Mouse (Mus musculus) right cerebral cortex, adult 2 months (tissue): Measurements from ENCODE around the gene Fdx1.

ENCODE experiments used
- DNase-seq, 2 experiments: peaks; one replicate each; pipeline ENCODE4 v3.0.0; 2021 to 2022; ENCODE audit warnings: low spot score in 2 of 2

Gene Fdx1

DNA sequence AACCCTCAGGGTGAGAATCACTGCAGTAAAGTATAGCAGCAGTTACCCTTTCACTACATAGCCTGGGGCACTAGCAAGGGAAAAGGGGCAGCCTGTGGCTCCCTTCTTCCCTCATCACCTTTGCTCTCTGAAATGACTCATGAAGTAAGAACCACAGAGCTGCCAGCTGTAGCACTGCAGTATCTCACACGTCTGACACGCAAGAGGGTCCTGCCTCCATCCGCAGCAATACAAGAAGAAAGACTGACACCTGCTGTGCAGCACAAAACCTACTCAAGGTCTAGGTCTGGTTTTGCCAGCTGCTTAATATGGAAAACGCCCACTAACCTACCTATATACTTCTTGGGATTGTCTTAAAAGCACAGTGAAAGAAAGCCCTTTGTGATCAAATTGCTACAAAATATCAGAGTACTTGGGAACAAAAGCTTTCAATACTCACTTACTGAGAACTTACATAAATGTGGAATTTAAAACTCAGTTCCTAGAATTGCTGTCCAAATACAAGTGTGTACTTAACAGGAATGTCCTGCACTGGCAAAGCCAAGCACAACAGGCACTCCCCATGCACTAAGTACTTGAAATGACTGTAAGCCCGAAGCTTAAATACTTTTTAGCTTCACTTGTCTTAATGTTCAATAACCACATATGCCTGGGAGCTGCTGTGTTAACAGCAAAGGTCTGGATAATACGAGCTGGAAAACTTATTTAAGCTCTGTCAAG lies 2.0 kb downstream of the Fdx1 start:
- DNase-seq: no peak

DNA sequence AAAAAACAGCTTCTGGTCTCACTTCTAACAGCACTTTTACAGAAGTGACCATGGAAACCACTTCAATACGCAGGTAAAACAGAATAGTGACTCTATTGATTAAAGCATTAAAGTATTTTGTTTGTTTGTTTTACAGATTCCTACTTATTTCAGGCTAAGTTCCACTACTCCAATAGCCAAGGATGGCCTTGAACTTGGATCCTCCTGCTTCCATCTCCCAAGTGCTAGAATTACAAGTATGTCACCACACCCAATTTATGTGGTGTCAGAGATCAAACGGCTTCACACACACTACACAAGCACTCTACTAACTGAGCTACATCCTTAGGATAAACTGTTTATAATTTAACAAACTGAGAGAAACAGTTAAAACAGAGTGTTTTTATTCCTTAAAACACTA lies 3.0 kb downstream of the Fdx1 start:
- DNase-seq: no peak

DNA sequence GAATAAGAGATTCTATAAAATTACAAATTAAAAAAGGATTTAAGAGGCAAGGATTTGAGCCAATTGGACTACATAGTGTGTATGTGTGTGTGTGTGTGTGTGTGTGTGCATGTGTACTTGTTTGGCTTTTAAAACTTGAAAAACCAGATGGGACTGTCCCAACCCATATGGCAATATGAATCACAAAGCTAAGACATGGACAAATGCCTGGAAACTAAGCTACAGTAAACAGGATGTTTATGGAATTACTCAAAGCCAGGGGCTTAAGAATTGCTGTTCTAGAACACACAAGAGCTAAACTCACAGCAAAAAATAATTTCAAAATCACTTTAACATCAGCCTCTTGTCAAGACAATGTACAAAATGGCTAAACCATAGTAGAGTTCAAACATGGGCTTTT lies 4.4 kb downstream of the Fdx1 start:
- DNase-seq: no peak

DNA sequence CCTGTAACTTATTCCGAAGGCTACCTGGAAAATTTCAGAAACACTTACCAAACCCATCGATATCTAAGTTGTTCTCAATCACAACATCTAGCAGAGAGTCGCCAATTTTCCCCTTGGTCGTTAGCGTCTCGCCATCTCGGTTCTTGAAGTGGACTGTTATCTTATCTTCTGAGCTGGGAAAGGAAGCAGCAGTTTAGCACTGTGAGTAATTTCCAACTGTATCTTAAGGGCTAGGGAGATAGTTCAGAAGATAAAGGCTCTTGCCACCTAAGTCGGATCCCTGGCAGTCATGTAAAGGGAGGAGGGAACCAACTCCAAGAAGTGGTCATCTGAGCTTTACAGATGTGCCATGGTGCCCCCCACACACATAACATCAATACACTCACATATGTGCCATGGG lies 6.3 kb downstream of the Fdx1 start:
- DNase-seq: no peak

DNA sequence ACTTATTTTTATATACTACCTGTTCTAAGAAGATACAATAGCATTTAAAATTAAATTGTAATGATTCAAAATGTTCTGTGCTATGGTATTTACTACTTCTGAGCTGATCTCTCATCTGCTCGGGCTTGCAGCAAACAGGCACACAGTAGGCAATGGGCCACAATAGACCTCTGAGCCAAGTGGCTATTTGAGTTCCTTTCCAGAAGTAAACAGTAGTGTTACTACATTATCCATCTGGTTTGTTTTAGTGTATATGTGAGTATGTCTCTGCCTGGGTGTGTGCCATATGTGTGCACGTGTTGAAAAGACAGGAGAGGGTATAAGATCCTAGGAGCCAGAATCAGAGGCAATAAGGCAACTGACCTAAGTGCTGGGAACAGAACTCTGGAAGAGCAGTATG lies 6.9 kb downstream of the Fdx1 start:
- DNase-seq: no peak

DNA sequence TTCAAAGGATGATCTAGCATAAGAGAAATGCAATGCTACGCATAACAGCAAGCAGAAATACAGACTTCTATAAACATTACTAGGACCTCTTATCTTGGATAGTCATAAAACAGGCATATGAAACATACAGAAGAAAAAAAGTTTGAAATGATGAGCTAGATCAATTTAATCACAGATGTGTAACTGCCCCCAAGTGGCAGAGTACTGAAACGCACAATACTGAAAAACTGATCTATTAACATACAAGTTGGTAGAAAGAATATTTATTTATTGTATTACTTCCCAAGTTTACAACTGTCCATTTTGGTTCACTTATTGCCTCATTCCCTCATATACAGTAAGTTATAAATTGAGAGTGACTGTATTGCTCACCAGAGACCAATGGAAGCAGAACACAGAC lies 12.0 kb downstream of the Fdx1 start:
- peak; percentile 54 to 63 for DNase-seq

DNA sequence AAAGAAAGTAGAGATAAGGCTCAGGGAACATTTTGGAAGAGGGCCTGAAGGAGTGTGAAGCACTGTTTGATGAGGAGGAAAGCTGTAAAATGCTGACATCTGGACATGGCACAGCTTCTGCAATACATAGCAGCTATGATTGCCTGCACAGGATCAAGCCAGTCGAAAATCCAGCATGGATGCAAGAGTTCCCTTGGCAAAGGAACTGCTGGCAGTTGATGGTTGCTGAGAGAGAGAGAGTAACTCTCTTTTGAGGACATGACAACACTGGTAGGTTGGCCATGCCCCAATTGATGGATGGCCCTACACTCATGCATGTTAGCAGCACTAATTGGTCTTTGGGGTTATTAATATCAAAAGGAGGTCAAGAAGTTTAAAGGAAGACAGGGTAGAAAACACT lies 12.7 kb downstream of the Fdx1 start:
- no peak for DNase-seq

DNA sequence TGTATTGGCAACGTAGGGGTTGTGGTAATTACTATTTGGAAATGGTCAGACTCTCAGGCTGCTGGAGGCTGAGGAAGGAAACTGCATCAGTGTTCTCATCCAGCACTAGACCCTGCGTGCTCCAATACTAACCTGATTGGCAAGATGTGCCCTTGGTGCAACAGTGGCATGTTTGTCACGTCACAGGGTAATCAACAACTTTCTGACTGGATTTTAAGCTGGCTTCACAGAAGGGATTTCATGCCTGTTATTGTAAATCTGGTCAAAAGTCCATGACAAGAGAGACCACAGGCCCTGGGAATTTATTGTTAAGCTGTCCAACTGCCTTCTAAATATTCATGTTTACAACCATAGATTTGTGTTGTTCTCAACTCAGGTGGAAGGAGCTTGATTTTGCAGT lies 13.1 kb downstream of the Fdx1 start:
- DNase-seq: no peak

DNA sequence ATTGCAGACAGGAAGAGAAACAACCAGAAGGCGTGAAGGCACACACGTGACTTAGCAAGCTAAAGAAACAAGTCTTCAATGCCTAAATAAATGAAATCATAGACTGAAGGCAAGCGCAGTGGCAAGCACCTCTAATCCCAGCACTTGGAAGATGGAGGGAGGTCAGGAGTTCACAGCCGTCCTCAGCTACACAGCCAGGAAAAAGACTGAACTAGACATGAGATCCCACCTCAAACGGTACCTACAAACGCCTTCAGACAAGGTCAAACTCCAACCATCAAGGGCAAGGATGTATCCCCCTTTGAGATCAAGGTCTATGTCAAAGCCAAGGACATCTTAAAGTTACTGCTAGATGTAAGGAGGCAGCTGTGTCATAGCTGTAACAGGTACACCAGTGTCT lies 19.4 kb downstream of the Fdx1 start:
- no peak for DNase-seq

DNA sequence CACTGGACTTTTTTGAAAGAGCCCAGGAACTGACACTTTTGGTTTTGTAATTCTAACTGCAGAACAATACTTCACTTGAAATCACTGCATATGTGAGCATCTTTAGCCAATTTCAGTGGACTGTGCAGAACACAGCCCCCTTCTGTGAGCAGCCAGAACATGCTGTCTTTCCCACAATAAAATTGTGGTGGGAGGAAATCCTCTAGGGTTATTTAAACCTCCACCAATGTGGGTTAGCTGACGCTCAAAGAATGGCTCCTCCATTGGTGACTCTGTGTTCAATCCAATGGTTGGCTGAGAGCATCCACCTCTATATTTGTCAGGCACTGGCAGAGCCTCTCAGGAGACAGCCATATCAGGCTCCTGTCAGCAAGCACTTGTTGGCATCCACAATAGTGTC lies 28.7 kb downstream of the Fdx1 start:
- peak in 1 of 2 experiments; percentile 29 for DNase-seq

DNA sequence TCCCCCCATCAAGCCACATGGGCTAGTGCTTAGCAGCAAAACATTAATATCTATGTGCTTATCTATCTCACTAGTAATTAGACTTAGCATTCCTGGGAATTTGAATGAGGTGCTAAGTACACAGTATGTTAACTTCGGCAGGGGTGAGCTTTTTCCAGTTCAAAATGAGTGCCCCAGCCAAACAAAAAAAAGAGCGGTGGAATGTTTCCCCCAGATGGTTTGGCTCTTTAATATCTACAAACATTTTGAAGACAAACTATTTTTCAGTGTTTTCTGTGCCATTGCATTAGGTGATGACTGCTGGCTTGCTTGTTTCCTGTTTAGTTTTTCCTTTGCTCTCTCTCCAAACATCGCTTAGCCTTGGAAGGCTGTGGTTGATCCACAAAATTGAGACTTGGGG lies 31.4 kb downstream of the Fdx1 start:
- no peak for DNase-seq

DNA sequence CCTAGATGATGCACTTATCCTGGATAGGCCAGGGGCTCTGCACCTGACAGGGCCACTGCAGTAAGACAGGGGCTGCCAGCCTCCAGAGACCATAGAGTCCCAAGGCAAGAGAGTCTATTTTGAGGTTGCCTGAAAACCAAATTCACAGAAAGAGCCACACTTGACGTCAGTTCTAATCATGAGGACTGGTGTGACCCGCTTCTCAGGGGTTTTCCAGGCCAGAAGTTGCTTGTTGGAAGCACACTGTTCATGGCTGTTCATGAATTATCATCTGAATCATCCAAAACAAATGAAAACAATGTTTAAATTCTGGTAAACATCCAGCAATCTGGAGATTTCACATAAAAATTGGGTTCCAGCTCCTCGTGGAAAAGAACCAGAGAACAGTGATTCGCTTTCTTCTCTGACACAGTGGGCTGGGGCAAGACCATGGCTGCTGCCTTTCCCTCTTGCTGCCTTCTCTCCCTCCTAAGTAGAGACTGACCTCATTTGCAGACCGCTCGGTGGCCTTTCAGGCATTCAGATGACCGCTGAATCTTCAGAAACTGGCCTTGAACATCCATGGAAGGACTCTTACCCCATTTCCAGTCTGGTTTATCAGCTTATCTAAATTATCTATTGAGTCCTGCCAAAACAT lies 32.2 kb downstream of the Fdx1 start:
- DNase-seq: no peak

DNA sequence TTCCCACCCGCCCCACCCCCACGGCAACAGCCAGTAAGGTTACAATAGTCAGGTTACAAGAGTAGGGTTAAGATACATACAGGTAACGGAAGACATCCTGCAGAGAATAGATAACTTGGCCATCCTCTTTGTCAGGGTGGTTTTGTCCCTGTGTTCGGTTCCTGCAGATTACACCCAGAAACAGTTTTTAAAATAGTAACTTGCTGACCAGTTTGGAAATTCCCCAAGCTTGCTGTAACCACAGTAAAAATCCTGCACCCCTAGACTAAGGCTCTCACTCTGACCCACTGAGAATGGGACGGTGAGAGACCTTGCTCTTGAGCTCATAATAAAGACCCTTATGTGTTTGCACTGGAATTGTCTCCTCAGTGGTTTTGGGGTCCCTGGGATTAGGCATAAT lies 33.4 kb downstream of the Fdx1 start:
- no peak for DNase-seq

DNA sequence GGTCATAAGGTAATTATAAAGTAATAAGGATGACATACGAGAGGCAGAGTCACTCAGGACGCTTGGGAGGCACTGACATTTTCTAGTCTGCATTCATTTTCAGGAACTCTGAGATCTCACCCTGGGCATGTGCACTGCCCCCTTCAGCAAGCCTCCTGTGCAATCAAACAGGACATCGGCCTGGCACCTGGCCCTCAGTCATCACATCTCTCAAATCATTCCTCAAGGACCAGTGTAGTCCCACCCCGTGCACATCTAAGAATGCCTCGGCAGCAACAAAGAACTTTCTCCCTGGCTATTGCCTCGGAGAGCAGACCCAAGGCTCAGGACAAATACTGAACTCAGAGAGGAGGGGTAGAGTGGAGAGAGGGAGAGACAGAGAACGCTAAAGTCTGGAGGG lies 34.7 kb downstream of the Fdx1 start:
- DNase-seq: no peak

DNA sequence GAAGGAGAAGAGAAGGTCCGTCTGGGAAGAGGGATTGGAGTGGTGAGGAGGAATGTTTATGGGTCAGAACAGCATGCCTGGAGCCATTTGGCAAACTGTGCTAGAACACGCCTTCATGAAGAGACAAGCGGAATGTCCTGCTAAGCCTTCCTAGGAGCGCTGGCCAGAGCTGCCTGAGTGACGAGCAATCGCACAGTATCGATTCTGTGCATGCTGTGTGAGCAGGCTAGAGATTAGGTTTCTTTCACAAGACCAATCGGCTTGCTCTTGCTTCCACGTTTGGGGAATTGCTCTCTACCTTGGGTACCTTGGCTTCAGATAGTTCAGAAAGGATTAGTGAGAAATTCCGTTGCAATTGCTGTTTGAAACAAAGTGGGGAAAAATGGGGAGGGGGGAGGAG lies 35.2 kb downstream of the Fdx1 start:
- DNase-seq: no peak

DNA sequence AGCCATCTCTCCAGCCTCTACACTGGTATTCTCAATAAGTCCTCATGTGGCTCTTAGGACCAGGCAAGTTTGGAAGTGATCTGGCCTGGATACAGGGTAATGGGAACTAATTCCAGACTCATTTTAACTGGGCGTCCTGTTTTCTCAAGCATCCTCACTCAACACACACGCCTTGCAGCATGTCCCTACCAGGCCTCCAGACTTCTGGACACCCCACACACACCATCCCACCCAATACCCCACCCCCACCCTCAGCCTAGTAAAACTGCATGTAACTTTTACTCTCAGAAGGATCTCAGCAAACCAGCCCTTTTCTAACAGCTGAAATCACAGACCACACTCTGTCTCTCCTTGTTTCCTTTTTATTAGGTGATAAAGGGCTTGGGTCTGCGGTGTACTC lies 35.7 kb downstream of the Fdx1 start:
- DNase-seq: no peak

DNA sequence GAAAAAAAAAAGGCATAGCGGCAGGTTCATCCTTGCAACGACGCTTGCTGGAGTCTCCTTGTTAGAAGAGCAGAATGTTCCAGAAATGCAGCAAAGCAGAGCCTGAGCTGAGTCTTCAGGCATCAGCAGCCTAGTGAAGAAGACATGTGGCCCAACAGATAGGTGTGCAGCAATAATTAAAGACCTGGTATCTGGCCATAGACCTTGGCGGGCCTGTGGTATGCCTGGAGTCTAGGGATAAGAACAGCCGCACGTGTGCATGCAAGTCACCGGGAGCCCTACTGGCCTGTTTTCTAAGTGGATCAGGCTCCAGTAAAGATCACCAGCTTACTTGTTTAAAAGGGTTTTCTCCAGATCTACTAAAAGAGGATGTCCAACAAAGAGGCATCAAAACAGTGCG lies 36.7 kb downstream of the Fdx1 start:
- no peak for DNase-seq

DNA sequence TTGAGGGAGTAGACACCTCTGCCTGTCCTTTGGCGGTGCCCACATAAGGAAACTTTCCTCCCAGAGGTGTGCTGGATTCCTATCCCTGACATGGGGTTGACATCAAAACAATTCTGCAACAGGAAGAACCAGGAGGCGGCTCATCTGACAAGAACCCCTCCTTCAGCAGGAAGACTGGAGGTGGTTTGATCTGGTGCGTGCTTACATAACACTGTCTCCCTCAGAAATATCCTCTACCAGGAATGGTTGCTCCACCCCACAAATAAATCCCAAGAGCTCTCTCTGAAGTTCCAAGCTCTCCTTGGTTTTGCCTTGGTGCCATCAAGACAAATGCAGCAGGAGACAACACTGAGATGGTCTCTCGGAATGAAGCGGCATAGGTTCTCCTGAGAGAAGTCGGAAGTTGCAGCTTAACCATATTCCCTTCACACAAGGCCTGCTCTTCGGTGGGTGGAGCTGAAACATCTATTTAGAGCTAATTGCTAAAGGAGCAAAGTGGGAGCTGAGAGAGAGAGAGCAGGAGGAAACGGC lies 38.7 kb downstream of the Fdx1 start:
- DNase-seq: peak; percentile 59

DNA sequence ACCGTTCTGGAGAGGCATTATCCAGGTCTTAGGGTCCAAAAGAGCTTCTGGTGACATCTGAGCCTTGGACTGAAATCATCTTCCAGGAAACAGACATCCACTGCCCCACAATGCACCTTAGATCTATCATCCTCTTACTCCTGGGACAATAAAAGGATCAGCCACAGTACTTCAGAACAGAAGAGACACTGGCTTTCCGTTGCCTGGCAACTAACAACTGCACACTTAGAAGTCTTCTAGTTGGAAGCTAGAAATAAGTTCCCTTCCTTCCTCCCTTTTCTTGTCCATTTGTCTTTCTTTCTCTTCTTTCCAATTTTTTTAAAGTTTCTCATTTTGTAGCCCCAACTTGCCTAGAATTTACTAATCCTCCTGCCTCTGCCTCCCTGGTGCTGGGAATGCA lies 40.6 kb downstream of the Fdx1 start:
- peak in 1 of 2 experiments; percentile 18 for DNase-seq

DNA sequence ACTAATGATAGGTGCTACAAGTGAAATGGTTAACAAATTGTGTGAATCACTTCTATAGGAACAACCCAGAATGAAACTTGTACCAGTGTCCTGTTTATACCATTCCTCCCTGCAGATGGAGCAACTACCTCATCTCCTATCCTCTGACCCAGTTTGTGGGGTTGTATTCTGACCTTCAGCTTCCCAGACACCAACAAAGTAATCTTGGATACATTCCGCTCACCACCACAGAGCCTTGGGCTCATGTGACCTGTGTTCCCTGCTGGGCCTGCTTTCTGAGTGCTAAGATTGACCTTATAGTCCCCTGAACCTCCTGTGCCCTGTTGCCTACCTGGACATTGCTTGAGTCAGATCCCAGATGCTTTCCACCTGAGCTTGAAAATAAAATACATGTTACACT lies 47.8 kb downstream of the Fdx1 start:
- no peak for DNase-seq

DNA sequence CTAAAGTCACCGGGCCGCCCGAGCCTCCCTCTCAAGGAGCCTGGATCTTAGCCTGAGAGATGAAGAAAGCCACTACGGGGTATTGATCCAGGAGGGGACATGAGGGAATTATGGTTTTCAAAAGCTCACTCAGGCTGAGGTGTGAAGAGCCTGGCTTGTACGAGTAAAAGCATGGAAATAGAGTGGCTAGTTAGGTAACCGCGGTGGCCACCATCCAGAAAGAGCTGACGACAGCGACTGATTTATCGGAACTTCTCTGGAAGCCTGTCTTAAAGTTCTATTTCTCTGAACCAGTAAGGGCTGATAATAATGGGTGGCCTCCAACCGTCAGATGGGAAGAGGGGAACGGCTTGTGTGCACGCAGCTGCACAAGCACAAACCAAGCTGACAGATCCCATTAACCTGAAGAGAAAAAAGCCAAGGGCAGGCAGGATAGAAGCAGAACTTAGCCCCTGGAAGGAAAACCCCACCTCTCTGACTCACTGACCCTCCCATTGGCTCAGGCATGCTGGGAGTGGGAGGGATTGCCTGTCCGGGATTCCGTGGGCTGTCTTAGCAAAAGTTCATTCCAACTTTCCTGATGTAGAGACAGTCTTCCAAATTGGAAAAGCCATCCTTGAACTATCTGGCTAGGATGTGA lies 48.8 kb downstream of the Fdx1 start:
- DNase-seq: no peak

DNA sequence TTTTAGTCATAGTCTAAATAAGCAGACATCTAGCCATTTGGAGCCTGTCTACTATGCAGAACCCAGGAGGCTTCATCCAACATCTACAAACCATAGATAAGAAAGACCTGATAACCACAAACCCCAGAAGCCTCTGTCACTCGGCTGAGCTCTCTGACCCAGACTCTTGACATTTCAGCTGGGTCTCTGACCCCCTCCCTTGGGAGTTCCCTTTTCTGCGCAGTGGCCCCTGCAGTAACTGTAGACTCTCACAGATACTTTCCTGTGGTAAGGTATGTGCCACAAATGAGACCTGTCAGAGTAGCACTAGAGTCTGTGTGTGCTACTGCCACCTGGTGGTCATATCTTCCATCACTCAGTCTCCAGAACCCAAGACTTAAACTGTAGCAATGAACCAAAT lies 54.5 kb downstream of the Fdx1 start:
- DNase-seq: peak; percentile 86 to 90

DNA sequence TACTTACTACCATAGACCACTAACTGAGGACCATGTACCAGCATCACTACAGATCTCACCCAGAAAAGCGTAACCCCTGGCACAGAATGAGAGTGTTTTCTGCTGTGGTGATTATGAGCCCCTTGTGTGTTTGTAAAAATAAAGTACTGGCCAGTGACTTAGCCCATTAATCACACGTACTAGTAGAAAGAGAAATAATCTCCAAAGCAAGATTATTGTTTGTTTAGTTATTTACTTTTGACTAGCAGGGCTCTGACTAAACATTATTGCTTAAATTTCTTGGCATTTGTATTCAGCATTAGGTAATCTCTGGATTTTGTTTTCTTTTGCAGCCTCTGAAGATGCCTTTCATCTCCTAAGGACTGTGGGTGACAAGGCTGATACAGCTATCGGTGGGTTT lies 55.1 kb downstream of the Fdx1 start:
- no peak for DNase-seq
